Mouse (Mus musculus): ENCODE measurements at regions not wholly inside any gene's neighbourhood (a gene's known extent, or its start where the extent isn't known, plus 50 kb on each side); places are given as distances from the start of the nearest gene placed in this dataset.

- TF ChIP-seq ZKSCAN1 (IDR thresholded peaks at IDR 0.05; ENCODE audit: low read depth, low read length) = no peak
- no peak for TF ChIP-seq CTCF (IDR thresholded peaks at IDR 0.05 in 2 of 3, conservative IDR thresholded peaks at IDR 0.05 in 1 of 3; ENCODE audit: control insufficient read depth in 1 of 3, insufficient read depth in 1 of 3, low read depth in 2 of 3, low read length in 3 of 3, poor library complexity in 1 of 3, severe bottlenecking in 1 of 3)
- no peak for TF ChIP-seq ZNF384 (IDR thresholded peaks at IDR 0.05; ENCODE audit: low read depth, low read length)
- TF ChIP-seq KAT2A (conservative IDR thresholded peaks at IDR 0.05; ENCODE audit: low read depth, low read length) = no peak
- TF ChIP-seq USF2 (IDR thresholded peaks at IDR 0.05; ENCODE audit: borderline replicate concordance in 1 of 2, insufficient read depth in 1 of 2, low read depth in 1 of 2, low read length in 2 of 2) = no peak
- no peak for TF ChIP-seq GATA1 (IDR thresholded peaks at IDR 0.05; ENCODE audit: low read depth, low read length)
- TF ChIP-seq POLR2A (IDR thresholded peaks at IDR 0.05; ENCODE audit: control insufficient read depth in 1 of 2, insufficient read depth in 1 of 2, low read depth in 1 of 2, low read length in 2 of 2, poor library complexity in 1 of 2) = no peak
- TF ChIP-seq SIN3A (IDR thresholded peaks at IDR 0.05; ENCODE audit: low read length) = no peak
- TF ChIP-seq EP300 (IDR thresholded peaks at IDR 0.05; ENCODE audit: low read depth in 1 of 2, low read length in 2 of 2) = no peak
- TF ChIP-seq MAX (IDR thresholded peaks at IDR 0.05; ENCODE audit: low read length) = no peak
- TF ChIP-seq TCF12 (IDR thresholded peaks at IDR 0.05; ENCODE audit: low read depth, low read length) = no peak
- no peak for TF ChIP-seq USF1 (IDR thresholded peaks at IDR 0.05; ENCODE audit: low read depth, low read length)
Measured at GRCm38 (mm10) chr17:7679786-7680185, 147.3 kb downstream of the Fndc1 start.
